Mouse (Mus musculus): ENCODE measurements around the gene Wfdc11.

GRCm38 (mm10) chr2:164701761-164702160 is 27.9 kb upstream of the Wfdc11 start:
- TF ChIP-seq CTCF (conservative IDR thresholded peaks at IDR 0.05; ENCODE audit: insufficient read depth, insufficient read length, low read depth, low read length) (no peak), POLR2A (IDR thresholded peaks at IDR 0.05; ENCODE audit: low read depth, low read length) (no peak)
